Mouse (Mus musculus) embryonic fibroblast, embryonic 13.5 days (primary cell): ENCODE results near the gene Tvp23b.

Source experiments
- CTCF ChIP-seq: IDR thresholded peaks from 2 replicates; pipeline ENCODE4 v1.5.1; 2011; ENCODE audit warnings: mild to moderate bottlenecking, control low read depth, low read length, moderate library complexity, borderline replicate concordance; ENCODE audit not compliant: insufficient read depth
- POLR2A ChIP-seq: IDR thresholded peaks from 2 replicates; pipeline ENCODE4 v1.6.1; 2011; ENCODE audit warnings: low read depth, mild to moderate bottlenecking, control low read depth, low read length, moderate library complexity

- TF ChIP-seq POLR2A: no peak
- TF ChIP-seq CTCF: no peak
Measured at GRCm38 (mm10) chr11:62943538-62943937, 64.3 kb downstream of the Tvp23b start.
